Mouse (Mus musculus) right cerebral cortex, postnatal 36 days (tissue): ENCODE measurements at regions not wholly inside any gene's neighbourhood (a gene's known extent, or its start where the extent isn't known, plus 50 kb on each side); places are given as distances from the start of the nearest gene placed in this dataset.

Experiments
- DNase-seq, 2 experiments: peaks; one replicate each; pipeline ENCODE4 v3.0.0; 2022; ENCODE audit warnings: low spot score in 2 of 2, mixed read lengths in 1 of 2

DNA sequence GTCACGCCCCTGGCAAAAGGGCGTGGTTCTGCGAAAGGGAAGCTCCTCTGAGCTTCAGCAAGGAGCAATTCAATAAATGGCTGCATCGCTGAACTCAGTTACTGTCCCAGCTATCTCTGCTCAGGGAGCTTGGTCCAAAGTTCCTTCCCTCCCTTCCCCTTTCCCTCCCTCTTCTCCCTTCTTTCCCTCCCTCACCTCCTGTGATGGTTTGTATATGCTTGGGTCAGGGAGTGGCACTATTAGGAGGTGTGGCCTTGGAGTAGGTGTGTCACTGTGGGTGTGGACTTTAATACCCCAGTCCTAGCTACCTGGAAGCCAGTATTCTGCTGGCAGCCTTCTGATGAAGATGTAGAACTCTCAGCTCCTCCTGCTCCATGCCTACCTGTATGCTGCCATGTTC, 120.5 kb downstream of the Erv3 start:
- no peak for DNase-seq

DNA sequence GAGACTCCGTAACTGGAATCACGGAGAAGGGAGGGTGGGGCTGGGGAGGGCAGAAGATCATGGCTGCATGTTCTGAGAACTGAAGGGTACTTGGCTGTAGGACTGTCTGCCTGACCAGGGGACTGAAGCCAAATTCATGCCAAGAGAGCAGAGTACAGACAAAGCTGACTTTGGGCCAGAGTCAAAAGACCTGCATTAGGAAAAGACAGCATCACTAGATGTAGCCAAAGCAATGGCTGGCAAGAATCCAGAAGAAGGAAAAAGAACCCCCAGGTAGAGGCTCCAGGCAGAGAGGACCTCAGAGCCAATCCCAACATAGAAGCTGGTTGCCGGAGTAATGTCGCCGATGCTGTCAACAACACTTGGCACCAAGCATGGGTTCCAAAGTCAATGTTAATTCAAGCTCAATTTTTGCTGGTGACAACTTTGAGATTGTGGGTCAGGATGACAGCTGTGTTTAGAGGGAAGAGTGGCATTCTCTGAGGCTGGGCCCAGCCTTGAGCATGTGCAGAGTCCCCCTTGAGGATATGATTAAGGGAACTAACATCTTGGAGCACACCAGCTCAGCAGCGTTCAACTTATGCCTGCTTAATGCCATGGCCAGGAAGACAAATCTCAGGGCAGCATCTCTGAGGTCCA, 124.7 kb downstream of the Erv3 start:
- DNase-seq, result no peak

DNA sequence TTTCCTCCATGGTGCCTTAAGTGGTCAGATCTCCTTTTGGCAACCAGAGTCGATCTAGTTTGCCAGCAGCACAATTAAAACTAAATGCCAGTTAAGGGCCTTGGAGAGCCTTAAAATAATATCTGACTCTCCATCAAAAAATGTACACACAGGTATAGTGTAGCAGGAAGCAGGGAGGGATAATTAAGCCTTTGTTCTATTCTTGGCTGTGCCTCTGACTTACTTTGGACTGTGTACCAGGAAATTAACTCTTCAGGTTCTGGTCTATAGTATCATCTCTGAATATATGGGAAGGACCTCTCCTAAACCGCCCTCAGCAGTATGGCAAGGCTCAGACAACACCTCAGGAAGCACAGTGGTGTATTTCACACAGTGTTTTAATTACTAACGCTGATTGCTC, 133.0 kb downstream of the Erv3 start:
- DNase-seq, result no peak

DNA sequence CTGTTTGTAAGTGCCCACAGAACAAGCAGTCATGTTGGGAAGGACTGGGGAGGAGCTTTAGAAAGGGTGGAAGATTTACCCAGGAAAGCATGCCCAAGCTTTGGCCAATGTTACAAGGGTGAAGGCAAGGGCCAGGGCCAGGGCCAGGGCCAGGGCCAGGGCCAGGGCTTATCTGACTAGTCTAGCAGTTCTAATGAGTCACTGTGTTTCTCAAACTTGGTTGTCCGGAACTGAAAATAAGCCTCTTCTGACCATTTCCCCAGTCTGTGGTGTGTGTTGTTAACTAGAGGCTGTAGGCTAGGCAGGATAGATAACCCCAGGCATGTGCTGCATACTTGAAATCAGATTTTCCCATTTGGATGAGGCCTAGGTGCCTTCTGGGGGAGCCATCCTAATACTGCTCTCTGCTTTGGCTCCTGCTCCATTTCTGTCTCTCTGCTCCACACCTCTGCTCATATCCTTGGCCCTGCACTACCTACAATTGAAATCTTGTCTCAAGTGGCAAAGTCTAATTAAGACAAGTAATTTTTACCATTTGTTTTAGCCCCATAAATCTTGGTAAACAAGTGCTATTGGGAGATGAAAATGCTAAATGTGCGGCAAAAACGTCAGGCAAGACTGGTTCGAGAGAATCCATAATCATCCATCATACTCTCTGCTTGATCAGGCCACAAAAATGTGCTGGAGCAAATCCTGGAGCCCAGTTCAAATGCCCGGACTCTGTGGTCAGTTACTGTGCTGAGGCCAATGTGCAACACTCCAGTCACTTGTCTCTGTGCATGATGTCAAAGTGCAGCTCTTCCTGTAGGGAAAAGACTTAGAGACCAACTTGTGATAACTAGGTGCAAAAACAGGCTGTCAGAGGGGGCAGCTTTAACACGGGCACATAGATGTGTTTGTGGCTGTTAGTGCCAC, 137.7 kb downstream of the Erv3 start:
- DNase-seq, result no peak

DNA sequence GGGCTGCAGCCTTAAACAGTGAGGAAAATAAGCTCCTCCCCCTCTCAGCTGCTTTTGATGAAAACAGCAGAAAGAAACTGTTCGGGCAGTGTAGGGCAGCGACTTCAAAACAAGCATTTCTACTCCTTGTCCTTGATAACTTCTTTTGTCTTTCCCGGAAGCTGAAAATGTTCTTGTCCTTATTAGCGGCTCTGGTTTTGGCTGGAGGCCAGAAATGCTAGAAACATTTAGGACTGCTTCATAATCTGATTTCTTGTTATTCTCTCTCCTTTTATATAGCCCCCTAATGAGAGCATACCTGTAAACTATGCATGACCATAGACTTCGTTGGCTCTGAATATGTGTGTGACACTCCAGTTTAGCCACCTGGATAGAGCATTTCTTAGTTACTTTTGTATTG, 142.0 kb downstream of the Erv3 start:
- no peak for DNase-seq

DNA sequence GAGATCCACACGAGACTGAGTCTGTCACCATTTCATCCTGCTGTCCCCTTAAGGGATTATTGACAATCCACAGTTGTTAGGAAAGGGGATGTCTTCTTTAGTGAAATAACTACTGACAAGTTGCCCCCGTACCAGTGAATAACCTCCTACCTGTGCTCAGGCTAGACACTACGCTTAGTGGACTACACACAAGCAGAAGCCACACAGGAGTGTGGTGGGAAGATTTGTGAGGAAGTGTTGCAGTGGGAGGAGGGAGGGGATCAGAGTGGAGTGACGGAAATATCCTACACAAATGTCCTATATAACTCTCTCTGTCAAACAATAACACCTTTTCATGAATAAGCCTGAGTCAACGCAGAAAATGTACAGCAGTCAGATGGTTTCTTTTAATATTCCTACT, 142.7 kb downstream of the Erv3 start:
- peak in 1 of 2 experiments; percentile 5 for DNase-seq

DNA sequence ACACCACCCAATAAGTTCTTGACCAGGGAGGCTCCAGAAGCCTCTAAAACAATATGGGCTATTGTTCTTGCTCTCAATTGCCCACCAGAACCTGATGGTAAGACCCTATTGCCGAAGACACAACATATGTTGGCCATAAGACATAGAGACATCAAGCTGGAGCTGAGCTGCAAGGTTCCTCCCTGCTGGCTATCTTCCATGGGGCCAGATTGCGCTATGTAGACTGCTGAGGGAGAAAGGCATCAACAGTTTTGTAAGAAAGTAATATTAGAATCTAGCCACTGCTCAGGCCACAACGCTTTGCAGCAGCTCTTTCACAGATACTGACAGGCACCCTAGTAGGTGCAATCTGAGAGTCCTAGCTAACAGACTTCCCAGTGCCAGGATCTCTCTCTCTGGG, 144.2 kb downstream of the Erv3 start:
- DNase-seq, result no peak

DNA sequence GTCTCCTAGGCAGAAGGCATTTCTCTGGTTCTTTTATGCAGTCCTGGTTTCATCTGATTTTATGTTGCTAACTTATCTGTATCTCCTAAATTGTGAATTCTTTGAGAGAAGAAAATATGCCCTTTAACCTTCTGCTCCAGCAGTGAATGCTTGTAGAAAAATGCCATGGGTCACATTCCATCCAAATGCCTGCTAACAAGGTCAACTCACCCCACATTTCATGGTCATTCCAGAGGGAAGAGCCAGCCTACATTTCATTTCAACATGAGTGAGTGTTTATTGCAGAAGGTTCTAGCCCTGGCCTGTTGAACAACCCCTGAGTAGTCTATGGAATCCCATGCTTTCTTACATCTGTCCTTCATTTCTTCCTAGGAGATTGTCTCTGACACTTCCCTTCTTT, 147.7 kb downstream of the Erv3 start:
- DNase-seq, result no peak

DNA sequence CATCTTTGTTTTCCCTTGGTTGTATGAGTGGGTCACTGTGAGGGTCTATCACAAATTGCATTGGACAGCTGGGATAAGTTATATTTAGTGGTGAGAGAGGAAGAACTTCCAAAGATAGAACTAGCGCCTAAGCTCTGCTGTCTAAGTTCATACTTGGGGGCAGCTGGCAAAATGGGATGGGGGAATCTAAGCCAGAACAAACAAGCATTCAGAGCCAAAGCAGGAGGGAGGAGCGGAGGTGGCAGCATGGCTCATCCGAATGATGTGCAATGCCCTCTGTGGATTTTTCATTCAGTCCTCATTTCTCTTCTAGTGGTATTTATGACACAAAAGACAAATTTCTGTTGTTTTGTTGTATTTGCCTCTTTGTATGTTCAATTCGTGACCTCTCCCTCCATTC, 144.5 kb upstream of the Adra1d start:
- DNase-seq, result no peak

DNA sequence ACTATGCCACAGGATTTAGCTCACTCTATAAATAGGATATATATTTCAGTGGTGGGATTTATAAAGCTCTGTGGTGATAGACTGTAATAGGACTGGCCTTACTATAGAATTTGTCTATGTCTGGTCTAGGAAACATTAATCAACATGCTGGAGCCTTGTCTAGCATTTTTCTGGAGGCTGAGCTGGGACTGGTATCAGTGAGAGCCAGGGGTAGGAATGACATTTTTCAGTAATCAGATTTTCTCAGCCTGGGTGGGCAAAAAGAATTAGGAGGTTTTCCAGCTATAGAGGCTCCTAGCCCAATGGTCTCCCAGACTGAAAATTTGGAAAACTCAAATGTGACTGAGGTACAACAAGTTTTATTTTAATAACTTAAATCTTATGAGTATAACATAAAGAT, 142.3 kb upstream of the Adra1d start:
- DNase-seq, result no peak

DNA sequence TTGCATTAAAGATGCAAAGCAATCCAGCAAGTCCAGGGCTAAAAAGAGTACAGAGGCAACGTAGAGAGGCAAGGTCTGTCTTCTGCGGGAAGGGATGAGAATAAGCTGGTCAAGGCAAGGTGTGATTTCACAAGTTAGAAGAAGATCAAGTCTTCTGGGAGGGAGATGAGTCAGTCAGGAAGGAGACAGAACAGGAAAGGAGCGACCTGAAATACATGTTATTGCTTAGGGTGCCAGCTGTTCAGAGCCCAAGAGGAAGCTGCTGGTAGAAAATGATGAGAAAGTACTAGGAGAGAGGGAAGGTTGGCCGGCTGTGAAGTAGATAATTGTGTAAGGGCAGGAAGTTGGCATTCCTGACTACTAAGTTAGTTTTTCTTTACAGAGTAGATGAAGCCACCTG, 140.1 kb upstream of the Adra1d start:
- peak in 1 of 2 experiments; percentile 6 for DNase-seq

DNA sequence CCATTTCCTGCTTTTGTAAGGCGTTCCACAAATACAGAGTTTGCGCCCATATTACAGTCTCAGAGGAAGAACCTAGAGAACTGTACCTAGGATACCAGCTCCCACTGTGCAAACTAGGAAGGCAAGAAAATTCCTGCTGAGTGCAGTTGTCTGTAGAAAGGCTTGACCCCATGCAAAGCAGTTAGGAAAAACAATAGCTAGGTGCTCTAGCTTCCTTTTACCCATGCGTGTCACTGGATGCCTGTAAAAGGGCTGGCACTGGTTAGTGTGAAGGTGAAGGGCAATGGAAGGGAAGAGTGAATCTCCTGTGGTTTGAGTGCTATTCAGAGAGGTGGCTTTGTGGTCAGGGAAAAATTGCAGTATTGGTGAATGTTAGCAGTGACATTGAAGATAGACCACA, 137.7 kb upstream of the Adra1d start:
- DNase-seq, result no peak

DNA sequence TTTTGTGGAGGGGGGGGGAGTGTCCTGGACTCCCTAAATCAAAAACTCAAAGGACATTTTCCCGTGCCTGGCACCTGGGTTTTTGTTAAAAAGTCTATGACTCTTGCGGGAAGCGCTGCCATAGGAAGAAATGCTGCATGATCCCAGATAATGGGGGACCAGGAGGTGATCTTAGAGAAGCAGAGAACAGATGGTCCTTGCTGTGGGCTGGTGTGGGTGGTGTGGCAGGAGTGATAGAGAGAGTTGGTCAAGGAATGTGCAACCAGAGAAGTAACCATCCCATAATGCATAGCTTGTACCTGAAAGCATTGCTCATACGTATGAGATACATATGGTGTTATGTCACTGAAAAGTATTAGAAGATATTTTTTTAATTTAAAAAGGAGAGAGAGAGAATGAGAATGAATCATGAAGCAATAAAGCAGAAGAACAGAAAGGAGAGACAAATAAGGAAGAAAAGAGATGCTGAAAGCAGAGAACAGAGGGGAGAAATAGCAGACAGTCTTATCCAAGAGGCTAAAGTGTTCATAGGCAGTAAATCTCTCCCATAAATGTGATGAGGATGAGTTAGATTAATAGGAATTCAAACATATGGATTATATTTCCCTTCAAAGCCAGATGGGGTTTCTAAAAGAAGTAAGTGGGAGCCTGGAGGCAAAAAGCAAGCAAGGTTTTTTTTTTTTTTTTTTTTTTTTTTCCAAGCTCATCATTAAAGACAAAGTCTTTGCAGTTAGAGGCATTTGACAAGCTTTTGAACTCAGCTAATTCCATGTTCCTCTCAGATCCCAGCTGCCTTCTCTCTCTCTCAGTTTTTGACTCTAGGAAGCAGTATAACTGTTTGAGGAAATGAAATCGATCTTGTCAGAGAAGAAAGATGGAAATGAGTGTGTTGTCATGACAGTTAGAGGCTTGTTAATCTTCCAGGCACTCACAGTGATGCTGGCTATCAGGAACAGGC, 136.2 kb upstream of the Adra1d start:
- DNase-seq, result no peak

DNA sequence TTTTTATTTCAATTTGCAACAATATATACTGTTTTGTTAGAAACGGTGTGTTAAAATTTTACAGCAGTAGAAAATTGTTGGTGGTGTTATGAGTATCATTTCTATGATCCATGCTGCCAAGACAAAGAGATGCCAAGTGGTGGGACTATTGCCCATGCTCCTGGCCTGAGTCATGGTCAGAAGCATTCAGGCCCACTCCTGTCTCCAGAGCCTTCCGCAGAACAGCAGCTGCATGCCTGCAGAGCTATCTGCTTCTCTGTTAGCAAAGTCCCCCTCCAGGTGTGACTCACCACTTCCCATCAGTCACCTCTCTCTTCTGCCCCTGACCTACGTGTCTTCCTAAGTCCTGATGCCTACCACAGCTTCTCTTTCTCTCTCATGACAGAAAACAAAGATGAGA, 134.2 kb upstream of the Adra1d start:
- DNase-seq, result no peak

DNA sequence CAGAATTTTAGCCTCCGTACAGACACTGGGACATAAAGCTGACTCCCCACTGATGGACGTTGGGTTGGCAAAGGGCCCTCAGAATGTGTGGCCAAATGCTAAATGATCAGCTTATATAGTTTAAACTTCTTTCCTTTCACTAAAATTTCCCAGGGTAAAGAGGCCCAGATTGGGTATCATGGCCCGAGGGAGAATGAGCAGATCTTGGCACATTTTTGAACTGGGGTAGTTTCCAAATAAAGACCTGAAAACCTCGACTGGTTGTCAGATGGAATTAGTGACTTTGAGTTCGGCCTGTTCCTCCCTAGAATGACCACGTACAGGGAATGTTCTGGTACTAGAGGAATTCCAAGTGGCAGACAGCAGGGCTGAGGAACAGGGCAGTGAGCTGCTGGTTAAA, 127.9 kb upstream of the Adra1d start:
- DNase-seq, result no peak

DNA sequence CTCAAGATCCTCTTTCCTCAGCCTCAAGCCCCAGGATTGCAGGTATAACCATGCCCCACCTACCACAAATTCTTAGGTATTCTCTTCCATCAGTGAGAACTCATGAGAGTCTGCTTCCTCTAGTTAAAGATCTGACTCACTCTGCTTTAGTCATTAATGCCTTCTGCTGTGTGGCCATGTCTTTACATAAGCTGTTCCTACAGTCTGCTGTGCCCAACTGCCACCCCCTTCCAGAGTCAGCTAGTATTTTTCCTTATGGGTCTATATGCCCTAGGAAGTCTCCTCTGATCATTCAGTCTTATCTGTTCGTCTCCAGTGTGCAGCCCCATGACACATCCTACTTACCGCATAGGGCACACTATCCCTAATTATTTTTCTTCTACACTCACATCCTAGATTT, 126.2 kb upstream of the Adra1d start:
- DNase-seq, result peak; percentile 34 to 47

DNA sequence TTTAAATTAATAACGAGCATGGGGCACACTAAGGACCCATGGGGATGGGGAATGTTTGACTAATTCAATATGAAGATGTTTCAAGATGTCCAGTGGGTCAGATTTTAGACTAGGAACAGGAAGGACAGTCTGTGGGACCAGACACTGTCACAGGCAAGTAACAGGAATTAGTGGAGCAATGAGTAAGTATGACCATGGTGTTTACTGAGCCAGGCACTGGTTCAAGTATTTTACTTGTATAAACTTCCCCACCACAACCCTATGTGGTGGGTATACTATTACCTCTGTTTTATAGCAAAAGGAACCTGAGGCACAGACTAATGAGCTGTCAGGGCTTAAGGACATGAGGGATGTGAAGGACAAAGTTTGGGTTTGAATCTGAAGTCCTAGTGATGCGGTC, 125.4 kb upstream of the Adra1d start:
- no peak for DNase-seq

DNA sequence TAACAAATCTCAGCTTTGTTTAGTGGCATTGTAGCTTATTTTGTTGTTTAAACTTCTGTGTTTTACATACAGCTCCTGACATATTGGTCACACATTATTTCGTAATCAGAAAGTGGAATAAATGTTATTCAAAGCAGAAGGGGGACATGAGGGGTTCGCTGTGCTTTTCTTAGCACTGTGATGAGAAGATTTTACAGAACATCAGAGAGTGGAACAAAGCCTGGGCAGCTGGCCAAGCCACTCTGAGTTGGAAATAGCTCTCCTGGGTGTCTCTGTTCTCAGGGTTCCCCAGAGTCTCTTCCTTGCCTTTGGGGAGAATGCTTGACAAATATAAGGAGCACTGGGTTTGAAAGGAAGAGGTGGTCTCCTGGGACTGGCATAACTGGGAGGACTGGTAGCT, 124.7 kb upstream of the Adra1d start:
- peak; percentile 68 to 84 for DNase-seq

DNA sequence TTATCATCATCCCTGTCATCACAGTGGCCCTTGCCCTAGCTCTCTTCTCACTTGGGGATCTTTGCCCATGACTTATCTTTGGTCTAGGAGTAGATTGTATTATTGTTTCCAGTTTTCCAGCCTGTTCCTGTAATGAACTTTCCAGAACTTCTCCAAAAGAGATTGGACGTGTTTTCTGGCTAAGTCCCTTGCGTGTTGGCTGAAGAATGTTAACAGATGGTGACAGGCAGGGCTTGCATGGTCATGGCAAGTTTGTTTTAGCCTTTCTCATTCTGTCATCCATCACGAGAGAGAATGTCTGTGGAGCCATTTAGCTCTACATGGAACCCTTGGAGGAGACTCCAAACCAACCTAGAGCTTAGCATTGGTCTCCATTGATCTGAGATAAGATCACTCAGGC, 123.2 kb upstream of the Adra1d start:
- no peak for DNase-seq

DNA sequence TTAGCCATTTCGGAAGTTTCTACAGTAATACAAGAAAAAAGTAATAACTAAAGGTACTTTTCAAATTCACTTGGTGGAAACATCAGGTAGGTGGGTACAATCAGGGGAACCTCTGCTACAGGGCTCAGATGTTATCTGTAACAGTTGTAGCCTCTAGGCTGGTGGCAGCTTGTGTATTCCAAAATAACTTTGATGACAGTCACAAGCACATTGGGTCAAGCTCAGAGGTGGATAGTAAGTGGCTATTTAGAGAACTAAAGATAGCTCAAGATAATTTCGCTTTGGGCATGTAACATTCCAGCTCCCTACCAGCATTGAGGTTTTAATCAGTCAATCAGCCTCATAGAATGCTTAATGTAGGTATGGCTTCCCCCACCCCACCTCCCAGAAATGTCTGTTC, 121.7 kb upstream of the Adra1d start:
- no peak for DNase-seq

DNA sequence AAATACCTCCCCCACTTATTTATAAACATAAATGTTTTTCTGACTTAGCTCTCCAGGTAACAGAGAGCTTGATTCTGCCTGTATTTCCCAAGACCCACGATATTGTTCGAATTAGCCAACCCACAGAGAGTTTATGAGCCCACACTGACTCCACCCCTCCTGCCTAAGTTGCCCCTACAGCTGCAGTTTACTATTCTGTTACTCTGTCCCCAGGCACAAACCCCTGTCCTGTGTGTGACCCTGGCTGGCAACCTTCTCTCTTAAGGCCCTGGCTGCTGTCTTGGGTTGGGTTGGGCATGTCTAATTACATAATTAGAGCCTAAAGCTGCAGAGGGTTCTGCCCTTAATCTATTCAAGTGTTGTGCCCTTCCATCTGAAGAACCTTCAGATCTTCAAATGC, 116.4 kb upstream of the Adra1d start:
- DNase-seq, result no peak

DNA sequence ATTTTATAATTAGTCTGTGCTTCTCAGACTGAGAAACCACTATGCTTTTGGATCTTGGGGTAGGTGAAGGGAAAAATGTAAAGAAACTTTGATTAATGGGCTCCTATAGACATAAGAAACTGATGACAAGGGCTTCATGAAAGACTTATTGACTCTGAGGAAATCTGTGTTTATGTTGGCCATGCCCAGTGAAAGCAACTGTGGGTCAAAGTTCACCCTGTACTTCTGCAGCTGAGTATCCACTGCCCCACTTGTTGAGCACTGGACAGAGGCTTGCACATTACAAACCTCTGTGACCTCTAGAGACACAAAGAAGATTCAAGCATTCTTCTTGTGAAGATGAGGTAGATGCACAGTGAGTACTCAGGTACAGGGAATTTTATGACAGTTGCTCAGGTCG, 114.7 kb upstream of the Adra1d start:
- DNase-seq, result no peak
